Mouse (Mus musculus) retina, embryonic 14.5 days (tissue): ENCODE data around the gene Cd164.

ENCODE experiments used
- DNase-seq: peaks from one replicate; pipeline ENCODE4 v3.0.0-alpha.2; 2015; ENCODE audit warnings: low spot score

Cd164 gene

DNA sequence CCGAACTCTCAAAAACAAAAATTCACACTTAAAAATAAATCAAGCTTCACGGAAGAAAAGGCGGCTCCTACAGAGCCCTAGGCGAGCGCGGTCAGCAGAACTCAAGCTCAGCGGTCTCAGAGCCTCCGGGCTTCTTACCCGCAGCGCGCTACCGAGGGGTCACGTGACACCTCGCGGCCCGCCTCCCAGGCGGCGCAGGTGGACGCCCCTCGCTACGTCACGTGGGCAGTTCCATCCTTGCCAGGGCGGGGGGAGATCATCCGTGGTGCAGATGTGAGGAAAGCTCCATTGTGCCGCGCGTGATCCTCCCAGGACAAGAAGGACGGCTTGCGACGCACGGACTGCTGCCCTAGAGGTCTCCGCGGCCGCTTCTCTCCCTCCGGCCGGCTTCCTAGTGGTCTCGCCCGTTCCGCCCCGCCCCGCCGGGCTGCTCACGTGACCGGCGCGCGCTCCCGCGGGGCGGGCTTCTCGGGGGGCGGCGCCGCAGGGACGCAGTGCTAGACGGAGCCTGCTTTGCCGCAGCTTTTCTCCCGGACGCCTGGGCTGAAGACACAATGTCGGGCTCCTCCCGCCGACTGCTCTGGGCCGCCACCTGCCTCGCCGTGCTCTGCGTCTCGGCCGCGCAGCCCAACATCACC is at the start of gene Cd164:
Cd164 (plus strand) TSS at position 434 of the 638 bp plus-strand sequence.
- DNase-seq = peak; percentile 95

DNA sequence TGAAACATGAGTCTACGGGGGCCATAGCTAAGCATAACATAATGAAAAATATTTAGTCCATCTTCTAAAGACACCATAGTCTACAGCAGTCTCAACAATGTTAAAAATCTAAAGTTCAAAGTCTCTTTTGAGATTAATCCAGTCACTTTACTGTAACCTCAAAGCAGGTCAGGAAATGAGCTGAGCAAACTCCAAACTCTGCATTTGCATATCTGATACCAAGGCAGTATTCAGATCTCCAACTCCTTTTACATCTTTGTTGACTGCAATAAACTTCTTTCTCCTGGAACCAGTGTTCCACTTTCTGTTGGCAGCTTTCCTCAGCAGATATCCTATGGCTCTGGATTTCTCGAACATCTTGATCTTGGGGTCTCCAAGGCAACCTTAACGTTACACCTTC is 48.5 kb upstream of the Cd164 start:
- no peak for DNase-seq

DNA sequence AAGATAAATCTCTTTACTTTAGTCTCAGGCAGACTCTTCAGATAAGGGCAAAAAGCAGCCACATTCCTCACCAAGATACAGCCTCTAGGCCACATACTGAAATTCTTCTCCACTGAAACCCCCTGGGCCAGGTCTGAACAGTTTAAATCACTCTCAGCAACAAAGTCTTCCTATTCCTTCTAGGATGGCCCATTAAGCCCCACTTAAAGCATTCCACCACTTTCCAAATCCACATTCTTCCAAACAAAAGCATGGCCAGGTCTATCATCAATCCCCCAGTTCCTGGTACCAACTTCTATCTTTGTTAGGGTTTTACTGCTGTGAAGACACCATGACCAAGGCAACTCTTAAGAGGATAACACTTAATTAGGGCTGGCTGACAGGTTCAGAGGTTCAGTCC is 46.7 kb upstream of the Cd164 start:
- DNase-seq = no peak

DNA sequence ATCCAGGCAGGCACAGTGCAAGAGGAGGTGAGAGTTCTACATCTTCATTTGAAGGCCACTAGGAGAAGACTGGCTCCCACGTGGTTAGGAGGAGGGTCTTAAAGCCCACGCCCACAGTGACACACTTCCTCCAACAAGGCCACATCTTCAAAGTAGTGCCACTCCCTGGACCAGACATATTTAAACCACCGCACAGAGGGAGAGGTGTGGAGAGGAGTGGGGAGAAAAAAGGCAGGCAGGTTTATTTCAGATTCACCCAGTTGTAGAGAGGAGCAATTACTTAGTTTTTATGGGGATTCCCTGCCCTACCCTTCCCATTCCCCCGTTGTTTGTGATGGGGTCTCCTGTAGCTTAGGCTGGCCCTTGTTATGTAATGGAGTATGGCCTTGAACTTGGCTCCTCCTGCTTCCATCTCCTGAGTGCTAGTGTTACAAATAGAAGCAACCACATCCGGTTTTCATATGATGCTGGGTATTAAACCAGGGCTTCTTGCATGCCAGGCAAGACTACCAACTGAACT is 46.2 kb upstream of the Cd164 start:
- DNase-seq = no peak

DNA sequence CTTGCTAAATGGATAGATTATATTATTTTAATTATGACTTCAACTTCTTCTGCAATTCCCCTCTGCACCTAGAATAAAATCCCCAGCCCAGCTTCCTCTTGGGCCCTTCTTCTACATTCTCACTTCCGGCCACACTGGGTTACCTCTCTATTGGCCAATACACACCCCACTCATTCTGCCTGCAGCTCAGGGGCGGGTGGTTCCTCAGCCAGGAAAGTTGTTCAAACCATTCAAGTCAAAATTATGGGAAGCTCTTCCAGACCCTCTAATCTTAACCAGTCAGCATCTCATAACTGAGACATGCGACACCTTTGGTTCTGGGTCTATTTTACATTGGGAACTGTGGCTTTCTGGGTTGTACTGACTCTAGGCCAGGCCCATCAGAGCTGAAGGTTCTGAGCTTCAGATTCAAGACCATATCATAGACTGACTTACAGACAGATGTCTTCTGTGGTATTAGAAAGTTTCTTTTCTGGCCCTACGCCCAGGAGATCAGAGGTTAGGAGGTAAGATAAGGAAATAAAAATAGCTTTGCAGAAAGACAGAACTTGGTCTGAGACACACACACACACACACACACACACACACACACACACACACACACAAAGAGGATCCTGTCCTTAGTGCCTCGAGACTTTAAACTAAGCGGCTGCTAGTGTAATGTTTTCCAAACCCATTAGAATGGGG is 45.3 kb upstream of the Cd164 start:
- DNase-seq = no peak

DNA sequence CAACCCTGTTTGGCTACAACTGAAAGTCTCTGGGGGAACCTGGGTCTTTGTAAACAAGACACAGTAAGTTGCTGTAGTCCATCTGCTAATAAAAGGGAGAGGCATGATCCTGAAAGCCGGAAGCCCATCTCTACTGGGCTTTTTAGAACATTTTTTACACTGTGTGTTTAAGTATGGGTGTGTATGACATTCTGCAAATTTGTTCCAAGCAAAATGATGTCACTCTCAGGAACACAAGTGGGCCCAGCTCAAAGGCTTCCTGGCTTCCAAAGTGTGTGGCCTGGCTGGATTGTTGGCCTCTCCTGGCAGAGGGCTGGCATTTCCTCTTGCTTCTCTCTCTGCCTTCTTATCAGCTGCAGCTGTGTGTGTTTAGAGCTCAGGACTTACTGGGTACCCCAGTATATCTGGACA is 44.2 kb upstream of the Cd164 start:
- DNase-seq = no peak

DNA sequence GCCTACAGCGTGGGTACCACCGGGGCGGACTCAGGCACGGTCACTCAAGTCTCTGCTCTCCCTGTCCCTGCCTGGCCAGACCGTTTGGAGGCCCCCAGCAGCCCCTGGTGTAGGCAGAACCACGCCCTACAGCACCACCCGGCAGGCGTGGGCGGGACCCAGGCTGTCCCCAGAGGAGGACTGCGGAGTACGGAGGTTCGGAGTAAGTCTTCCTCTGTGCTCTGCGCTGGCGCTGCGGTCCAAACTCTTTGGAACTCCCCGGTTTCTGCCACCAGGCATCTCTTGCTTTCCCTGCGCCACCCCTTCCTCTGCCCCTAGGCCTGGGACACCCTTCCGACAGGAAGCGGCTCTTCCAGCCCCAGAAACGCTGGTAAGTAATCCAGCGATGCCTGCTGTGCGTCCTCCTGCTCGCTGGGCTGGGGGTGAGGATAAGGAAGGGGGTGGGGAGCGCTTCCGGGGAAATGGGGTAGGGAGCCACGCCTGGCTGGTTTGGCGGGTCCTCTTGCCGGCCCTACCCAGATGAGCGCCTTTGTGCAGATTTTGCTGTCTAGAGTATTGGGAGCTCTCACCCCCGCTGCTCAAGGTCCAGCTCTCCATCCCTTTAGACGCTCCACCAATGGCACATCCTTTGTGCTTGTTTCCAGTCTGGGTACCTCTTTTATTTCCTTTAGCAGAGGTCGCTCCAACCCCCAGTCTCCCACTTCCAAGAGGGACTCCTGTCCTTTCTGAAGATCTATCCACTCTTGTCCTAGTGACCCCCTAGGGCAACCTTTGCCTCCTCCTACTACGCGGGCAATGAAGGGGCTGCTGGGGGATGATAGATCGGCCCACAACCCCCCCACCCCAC is 42.8 kb upstream of the Cd164 start, which contains the start of gene Mical1:
Mical1 (plus strand) TSS at position 144 of the 847 bp plus-strand sequence.
- DNase-seq = peak; percentile 73

DNA sequence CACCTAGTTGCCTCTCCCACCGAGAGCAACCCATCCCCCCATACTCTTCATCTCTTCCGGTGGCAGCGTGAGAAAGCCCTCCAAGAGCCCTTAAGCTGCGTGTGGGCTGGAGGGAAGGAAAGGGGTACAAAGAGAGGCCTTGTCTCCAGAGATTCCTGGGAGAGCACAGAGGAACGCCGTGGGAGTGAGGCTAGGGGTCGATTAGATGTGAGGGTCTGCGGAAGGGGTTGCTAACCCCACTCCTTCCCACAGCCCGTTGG is 42.3 kb upstream of the Cd164 start:
- peak; percentile 75 for DNase-seq

DNA sequence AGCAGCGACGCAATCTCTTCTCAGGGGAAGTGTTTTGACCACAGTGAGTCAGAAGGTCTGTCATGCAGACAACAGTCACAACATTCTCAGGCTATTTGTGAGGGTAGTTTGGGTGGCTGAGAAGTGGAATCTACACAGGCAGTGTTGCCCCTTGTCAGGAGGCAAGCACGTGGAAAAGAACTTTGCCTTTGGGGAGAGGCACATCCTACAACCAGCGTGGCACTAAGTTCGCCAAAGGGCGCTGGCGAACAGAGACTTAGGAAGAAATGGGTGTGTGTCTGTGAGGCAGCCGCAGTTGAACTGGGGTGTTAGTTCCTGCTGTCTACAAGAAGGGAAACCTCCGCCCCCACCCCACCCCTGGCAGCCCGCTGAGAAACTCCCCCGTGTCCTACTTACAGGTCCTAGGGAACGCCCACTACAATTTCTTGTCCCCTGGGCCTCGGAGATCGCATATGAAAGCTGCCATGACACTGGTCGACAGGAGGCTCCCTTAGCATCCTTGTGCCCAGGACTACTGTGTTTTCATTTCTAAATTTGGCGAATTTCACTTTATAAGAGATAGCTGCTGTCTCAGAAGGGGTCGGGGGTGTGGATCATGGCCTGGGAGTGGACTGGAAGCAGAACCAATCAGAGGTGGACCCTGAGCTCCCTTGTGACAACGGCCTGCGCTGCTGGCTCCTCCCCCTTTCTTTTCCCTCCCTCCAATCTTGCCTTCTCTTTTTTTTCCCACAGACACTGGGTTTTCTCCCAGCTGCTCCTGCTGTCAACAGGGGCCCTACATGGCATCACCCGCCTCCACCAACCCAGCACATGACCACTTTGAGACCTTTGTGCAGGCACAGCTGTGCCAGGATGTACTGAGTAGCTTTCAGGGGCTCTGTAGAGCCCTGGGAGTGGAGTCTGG is 41.7 kb upstream of the Cd164 start:
- peak; percentile 85 for DNase-seq

DNA sequence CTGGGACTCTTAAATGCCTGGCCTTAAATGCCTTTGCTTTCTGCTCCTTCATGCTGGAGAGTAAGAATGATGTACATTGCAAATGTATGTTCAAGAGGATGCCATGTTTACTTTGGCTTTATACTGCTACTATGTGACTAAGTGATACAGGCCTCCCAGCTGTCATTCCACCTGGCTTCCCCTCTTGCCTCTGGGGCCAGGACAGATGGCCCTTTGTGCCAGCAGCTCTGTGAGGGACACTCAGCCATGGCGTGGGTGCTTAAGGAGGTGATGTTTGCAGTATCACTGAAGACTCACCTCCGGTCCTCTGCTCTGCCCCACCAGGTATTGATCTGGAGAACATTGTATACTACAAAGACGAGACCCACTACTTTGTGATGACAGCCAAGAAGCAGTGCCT is 39.3 kb upstream of the Cd164 start:
- DNase-seq = no peak

DNA sequence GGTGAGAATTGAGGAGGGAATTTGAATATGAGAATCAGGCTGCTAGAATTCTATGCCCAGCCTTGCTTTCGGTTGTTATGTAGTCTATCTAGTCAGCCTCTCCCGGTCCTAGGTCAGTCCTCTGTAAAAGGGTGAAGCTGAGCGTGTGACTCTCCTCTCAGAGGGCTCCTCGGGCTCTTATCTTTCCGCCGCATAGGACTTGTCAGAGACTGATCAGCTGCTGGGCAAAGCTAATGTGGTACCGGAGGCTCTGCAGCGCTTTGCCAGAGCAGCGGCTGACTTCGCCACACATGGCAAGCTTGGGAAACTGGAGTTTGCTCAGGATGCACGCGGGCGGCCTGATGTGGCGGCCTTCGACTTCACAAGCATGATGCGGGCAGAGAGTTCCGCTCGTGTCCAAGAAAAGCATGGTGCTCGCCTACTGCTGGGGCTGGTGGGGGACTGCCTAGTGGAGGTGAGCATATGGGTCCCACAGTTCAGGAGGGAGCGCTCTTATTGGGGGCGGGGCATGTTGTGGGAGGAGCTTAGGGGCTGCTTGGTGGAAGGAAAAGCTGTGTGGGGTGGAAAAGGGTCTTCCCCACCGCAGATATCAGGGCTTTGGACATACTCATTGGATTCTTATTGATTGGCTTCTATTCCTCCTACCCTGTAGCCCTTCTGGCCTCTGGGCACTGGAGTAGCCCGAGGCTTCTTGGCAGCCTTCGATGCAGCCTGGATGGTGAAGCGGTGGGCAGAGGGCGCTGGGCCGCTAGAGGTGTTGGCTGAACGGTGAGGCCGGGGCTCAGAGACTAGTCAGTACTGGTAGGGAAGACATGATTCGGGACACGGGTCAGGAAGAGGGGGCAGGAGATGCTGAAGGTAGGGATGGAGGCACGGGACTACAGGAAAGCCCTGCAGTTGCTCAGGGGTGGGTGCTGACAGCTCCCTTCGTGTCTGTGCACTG is 38.0 kb upstream of the Cd164 start:
- no peak for DNase-seq

DNA sequence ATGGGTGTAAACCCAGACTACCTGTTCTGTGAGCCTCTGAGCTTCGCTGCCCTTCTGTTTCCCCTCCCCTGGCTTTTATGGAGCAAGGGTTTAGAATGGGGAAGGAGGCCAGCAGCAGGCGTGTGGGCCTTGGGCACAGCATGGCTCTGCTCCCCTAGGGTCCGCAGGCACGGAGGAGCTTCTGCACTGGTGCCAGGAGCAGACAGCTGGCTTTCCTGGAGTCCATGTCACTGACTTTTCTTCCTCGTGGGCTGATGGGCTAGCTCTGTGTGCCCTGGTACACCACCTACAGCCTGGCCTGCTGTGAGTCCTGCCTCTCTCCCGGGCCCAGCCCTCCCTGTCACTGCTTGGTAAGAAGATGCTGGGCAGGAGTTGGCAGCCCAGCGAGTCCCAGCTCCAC is 36.8 kb upstream of the Cd164 start:
- no peak for DNase-seq

DNA sequence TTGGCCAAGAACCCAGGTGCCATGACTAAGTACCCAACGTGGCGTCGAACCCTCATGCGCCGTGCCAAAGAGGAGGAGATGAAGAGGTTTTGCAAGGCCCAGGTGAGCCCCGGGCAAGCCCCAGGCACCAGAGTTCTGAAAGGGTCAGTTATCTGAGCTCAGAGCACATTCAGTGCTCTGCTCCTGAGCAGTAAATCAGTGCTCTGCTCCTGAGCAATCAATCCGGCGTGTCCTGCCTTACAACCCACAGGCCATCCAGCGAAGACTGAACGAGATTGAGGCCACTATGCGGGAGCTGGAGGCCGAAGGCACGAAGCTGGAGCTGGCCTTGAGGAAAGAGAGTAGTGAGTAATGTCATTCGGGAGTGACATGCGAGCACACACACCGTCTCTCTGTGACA is 33.4 kb upstream of the Cd164 start:
- no peak for DNase-seq

DNA sequence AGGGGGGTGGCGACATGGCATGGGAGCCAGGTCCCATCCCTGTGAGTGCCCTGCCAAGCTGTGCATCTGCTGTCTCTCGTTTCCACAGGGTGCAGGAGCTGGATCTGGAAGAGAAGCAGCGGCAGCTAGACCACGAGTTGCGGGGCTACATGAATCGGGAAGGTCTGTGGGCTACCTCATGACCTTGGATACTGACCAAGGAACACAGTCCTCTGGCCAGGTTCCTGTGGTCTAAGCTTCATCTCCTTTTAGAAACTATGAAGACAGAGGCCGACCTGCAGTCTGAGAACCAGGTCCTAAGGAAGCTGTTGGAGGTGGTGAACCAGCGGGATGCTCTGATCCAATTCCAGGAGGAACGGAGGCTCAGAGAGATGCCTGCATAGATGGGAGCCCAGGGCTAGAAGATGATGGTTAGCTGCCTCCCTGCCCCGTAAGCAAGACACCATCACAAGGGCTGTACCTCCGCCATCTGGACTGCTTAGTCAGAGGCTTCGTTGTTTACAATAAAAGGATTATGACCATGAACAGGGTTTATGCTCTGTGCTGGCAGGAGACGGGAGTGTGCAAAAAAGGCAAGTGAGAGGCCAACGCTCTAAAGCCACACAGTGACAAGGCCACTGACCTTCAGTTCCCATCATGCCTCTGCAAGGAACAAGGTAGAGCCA is 32.6 kb upstream of the Cd164 start:
- no peak for DNase-seq

DNA sequence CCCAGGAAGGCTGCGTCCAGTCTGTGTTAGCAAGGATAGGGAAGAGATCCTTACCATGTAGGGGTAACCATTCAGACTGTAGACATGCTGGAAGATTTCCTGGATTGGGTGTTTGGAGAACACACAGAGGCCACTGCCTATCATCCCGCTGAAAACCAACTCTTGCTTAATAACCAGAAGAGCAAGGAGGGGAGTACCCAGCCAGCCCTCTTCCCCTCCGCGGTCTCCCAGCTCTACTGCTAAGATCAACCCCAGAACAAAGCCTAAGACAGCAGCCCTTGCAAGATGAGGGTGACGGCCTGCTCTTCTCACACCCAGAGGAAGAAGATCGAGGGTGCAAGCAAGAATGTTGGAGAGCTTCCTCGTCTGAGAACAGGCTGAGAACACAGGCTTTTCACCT is 30.3 kb upstream of the Cd164 start:
- no peak for DNase-seq

DNA sequence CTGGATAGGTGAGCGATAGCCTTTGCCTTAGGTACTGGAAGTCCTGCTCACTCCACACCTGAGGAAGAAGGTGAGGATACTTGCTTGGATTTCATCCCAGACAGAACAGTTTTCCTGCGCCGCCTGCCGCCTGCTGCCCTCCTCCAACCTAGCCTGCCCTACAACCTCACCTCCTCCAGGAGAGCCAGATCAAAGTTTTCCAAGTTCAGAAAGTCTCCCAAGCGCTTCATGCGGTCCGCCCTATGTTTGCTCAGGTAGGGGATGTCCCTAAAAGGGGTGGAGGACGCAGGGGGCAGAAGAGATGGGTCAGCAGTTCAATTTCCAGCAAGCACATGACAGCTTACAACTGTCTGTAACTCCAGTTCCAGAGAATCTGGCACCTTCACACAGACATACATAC is 29.9 kb upstream of the Cd164 start:
- DNase-seq = no peak

DNA sequence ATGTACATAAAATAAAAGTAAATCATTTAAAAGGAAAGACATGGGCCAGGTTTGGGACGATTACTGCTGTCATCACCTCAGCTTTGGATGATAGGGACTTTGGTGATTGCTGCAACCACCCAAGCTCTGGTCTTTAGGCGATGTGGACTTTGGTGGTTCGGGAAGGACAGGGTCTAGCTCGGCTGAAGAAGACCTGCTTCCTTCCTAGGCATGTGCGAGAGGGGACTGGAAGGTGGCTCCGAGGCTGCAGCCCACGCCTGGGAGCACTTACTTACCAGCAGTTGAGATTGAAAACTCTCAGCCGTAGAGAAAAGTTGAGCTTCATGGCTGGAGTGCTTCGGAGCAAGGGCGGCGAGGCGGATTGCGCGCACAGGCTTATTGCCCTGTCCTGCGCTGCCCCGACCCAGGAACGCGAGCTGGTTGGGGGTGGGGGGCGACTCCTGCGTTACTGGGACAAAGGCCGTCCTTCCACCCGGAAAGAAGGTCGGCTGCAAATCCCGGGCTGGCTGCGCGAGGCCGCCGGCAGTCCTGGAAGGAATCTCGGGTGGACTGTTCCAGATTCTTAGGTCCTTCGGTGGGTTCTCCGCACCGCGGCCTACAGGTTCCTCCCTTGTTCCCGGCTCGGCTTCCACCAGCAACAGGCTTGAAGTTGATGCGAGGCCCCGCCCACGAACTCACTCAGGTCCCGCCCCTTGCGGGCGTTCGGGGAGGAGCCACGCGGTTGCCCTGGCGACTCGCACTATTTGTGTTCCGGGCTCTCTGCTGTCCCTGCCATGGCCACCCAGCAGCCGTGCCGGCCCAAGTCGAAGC is 29.3 kb upstream of the Cd164 start, which contains the start of the genes Smpd2 and Ppil6:
Smpd2 (minus strand) TSS at position 662 of the 810 bp plus-strand sequence.
Ppil6 (plus strand) TSS at position 732 of the 810 bp plus-strand sequence.
- peak; percentile 96 for DNase-seq

DNA sequence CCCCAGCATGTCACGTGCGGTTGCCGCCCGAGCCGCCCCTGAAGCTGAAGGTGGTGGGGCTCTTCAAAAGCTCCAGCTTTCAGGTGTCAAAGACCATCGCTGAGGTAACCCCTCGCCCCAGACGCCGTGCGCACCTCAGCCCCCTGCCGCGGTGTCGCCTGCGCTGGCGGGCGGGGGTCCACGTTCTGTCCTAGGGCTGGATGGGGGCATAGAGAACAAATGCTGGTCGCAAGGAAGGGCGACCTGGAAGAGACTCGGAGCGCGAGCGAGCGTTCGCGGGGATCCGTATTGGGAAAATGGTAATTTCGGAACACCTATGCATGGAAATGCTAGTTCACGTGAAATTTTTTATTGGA is 28.7 kb upstream of the Cd164 start:
- no peak for DNase-seq

DNA sequence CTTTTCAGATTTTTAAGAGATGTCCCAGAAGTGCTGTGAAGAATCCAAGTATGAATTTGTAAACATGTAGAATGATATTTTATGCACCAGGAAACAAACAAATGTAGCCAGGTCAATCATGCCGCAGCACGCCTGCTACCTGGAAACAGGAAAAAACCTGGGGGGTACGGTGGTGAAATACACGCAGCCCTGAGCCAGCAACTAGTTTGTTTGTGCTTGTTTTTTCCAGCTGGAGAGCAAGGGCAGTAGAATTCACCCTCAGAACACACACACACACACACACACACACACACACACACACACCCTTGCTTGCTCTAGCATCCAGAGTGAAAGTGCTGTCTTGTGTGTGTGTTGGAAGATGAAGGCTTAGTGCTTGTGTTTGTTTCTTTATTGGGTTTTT is 28.1 kb upstream of the Cd164 start:
- DNase-seq = no peak
